Mouse (Mus musculus) 416B (cell line): ENCODE data around the gene Mepce.
A peak's percentile ranks its signal among the peaks of the same experiment; 100 is the strongest.

ENCODE experiments used
- DNase-seq: peaks from one replicate; pipeline ENCODE4 v3.0.0; 2011; ENCODE audit warnings: low read depth

Gene Mepce

GRCm38 (mm10) chr5:137741023-137741931, 46.2 kb downstream of the Mepce start, which contains the start of gene Nyap1:
Gene Nyap1 (minus strand): TSS chr5:137741607.
- DNase-seq = peak; percentile 71

GRCm38 (mm10) chr5:137740506-137740905, 46.9 kb downstream of the Mepce start:
- no peak for DNase-seq

GRCm38 (mm10) chr5:137739471-137739870, 48.0 kb downstream of the Mepce start:
- no peak for DNase-seq

GRCm38 (mm10) chr5:137738516-137738915, 48.9 kb downstream of the Mepce start:
- DNase-seq = peak; percentile 67

GRCm38 (mm10) chr5:137737400-137737940, 50.0 kb downstream of the Mepce start:
- no peak for DNase-seq

- no peak for DNase-seq
Measured at GRCm38 (mm10) chr5:137734289-137735061, 53.0 kb downstream of the Mepce start.

GRCm38 (mm10) chr5:137733638-137734288, 53.7 kb downstream of the Mepce start:
- no peak for DNase-seq
